Mouse (Mus musculus) Patski (cell line): ENCODE results near the gene Dmd. TPM values are rescaled to one million over a fixed set of nuclear protein-coding genes. Genes with fewer than 3 reads are reported as not detected.
A peak's percentile ranks its signal among the peaks of the same experiment; 100 is the strongest.

Experiments
- ATAC-seq: fragments of 100-300 bp; one replicate; pipeline ENCODE4 v1.8.0; 2021
- CTCF ChIA-PET: fragments of 350-600 bp; sonication (Branson Sonifier 250); formaldehyde crosslinking; loops from one replicate; lab custom pipeline; 2022; ENCODE audit warnings: inconsistent platforms; lab: Charles Lee
- POLR2A ChIA-PET: fragments of 350-600 bp; sonication (Branson Sonifier 250); formaldehyde crosslinking; loops from one replicate; lab custom pipeline; 2022; ENCODE audit warnings: antibody characterized with exemption, inconsistent platforms; lab: Charles Lee
- DNase-seq: peaks from one replicate; pipeline ENCODE4 v3.0.0-alpha.2; 2011; ENCODE audit warnings: low read depth, low spot score
- H3K27me3 ChIP-seq: fragments of 371-371 bp; one replicate; pipeline ENCODE4 v1.5.1; 2021
- CTCF ChIP-seq: fragments of 100-300 bp; IDR thresholded peaks from one replicate; pipeline ENCODE4 v1.5.1; 2021
- in situ Hi-C: fragments of 300-500 bp; cut with MboI; formaldehyde crosslinking; loops from 3 replicates; pipeline ENCODE4 v1.11.1; 2018; ENCODE audit warnings: low pct_unique_long_range_greater_than_20kb, mixed read lengths
- polyA plus RNA-seq: library from polyadenylated mRNA; unstranded; gene quantifications from one replicate; pipeline ENCODE4 v1.2.3, GENCODE M21; 2021

The Dmd gene
- polyA plus RNA-seq, 1 experiment from 2014 or later = not detected

- ATAC-seq (no peak), DNase-seq (no peak)
- ChIA-PET POLR2A (no interaction called here), CTCF (no interaction called here)
- H3K27me3 ChIP-seq = peaks cover 37% of the 10 kb centered on the region
- no peak for TF ChIP-seq CTCF
- in situ Hi-C loops = no loop called here
Measured at GRCm38 (mm10) chrX:84364981-84365380, 1416.3 kb downstream of the Dmd start.

- DNase-seq (no peak), ATAC-seq (no peak)
- in situ Hi-C loops = no loop called here
- CTCF ChIA-PET = no interaction called here
- H3K27me3 ChIP-seq = peaks cover 52% of the 10 kb centered on the region
- no peak for TF ChIP-seq CTCF
- POLR2A ChIA-PET = no interaction called here
Measured at GRCm38 (mm10) chrX:84435608-84436007, 1486.9 kb downstream of the Dmd start.

GRCm38 (mm10) chrX:84436556-84436955 is 1487.9 kb downstream of the Dmd start:
- CTCF ChIA-PET = no interaction called here
- POLR2A ChIA-PET = no interaction called here
- DNase-seq (no peak), ATAC-seq (no peak)
- peaks cover 51% of the 10 kb centered on the region for H3K27me3 ChIP-seq
- TF ChIP-seq CTCF = no peak
- in situ Hi-C loops = no loop called here

- CTCF ChIA-PET = no interaction called here
- DNase-seq = no peak
- in situ Hi-C loops = no loop called here
Measured at GRCm38 (mm10) chrX:84442996-84443395, 1494.3 kb downstream of the Dmd start.

GRCm38 (mm10) chrX:84443985-84444384 is 1495.3 kb downstream of the Dmd start:
- peaks cover 50% of the 10 kb centered on the region for H3K27me3 ChIP-seq
- ATAC-seq = no peak
- POLR2A ChIA-PET = interaction anchor here (0.6 kb wide), 1 partner anchor 87 kb away, joined by 3 read pairs; no protein-coding TSS in a partner anchor
- DNase-seq = no peak
- CTCF ChIA-PET = no interaction called here
- no peak for TF ChIP-seq CTCF
- in situ Hi-C loops = no loop called here

More at GRCm38 (mm10) chrX:84442996-84443395, 1494.3 kb downstream of the Dmd start:
- peaks cover 47% of the 10 kb centered on the region for H3K27me3 ChIP-seq
- POLR2A ChIA-PET = interaction anchor here (1.0 kb wide), 1 partner anchor 15 kb away, joined by 3 read pairs; no protein-coding TSS in a partner anchor
- no peak for ATAC-seq
- TF ChIP-seq CTCF = no peak

- ATAC-seq = no peak
- peaks cover 50% of the 10 kb centered on the region for H3K27me3 ChIP-seq
- in situ Hi-C loops = no loop called here
- no peak for DNase-seq
- ChIA-PET CTCF (no interaction called here), POLR2A (interaction anchor here (0.6 kb wide), 1 partner anchor 88 kb away, joined by 3 read pairs; no protein-coding TSS in a partner anchor)
- TF ChIP-seq CTCF = no peak
Measured at GRCm38 (mm10) chrX:84444638-84445037, 1496.0 kb downstream of the Dmd start.

- DNase-seq = no peak
- peaks cover 43% of the 10 kb centered on the region for H3K27me3 ChIP-seq
- peak; percentile 61 for TF ChIP-seq CTCF
- no peak for ATAC-seq
- POLR2A ChIA-PET = no interaction called here
- CTCF ChIA-PET = interaction anchor here (1.0 kb wide), 1 partner anchor 1192 kb away, joined by 4 read pairs; no protein-coding TSS in a partner anchor
- in situ Hi-C loops = no loop called here
Measured at GRCm38 (mm10) chrX:84454473-84454872, 1505.8 kb downstream of the Dmd start.

- POLR2A ChIA-PET = no interaction called here
- H3K27me3 ChIP-seq = peaks cover 28% of the 10 kb centered on the region
- in situ Hi-C loops = no loop called here
- no peak for TF ChIP-seq CTCF
- CTCF ChIA-PET = no interaction called here
- ATAC-seq = no peak
- DNase-seq = no peak
Measured at GRCm38 (mm10) chrX:84514650-84515366, 1566.1 kb downstream of the Dmd start.

GRCm38 (mm10) chrX:84551995-84552394 is 1603.3 kb downstream of the Dmd start:
- ATAC-seq = no peak
- peaks cover 33% of the 10 kb centered on the region for H3K27me3 ChIP-seq
- no peak for DNase-seq
- ChIA-PET CTCF (no interaction called here), POLR2A (no interaction called here)
- in situ Hi-C loops = no loop called here
- TF ChIP-seq CTCF = no peak

GRCm38 (mm10) chrX:84553441-84553840 is 1604.8 kb downstream of the Dmd start:
- DNase-seq = no peak
- ChIA-PET POLR2A (no interaction called here), CTCF (no interaction called here)
- no peak for TF ChIP-seq CTCF
- ATAC-seq = no peak
- H3K27me3 ChIP-seq = peaks cover 41% of the 10 kb centered on the region
- in situ Hi-C loops = no loop called here

- no peak for TF ChIP-seq CTCF
- ATAC-seq = no peak
- in situ Hi-C loops = no loop called here
Measured at GRCm38 (mm10) chrX:84598476-84598875, 1649.8 kb downstream of the Dmd start.

More at GRCm38 (mm10) chrX:84598476-84598875, 1649.8 kb downstream of the Dmd start:
- CTCF ChIA-PET = no interaction called here
- DNase-seq = no peak
- POLR2A ChIA-PET = no interaction called here
- peaks cover 49% of the 10 kb centered on the region for H3K27me3 ChIP-seq
